Mouse (Mus musculus) layer of hippocampus, adult 6 months (tissue): Measurements from ENCODE around the gene Ptgs2. TPM values are rescaled to one million over a fixed set of nuclear protein-coding genes. Genes with fewer than 3 reads are reported as not detected.

ENCODE experiments used
- long read RNA-seq, 2 experiments: library from polyadenylated mRNA; unstranded; transcript quantifications; one replicate each; pipeline ENCODE4 v2.0.0; 2019 to 2020
- microRNA-seq: library from miRNA; unstranded; fragments of <30 nt; microRNA quantifications from one replicate; pipeline ENCODE4 v1.2.0, GENCODE M21; 2020
- polyA plus RNA-seq: library from polyadenylated mRNA; unstranded; fragments of <200 nt; fragmentation: Nextera tagmentation; gene quantifications from 2 replicates; pipeline ENCODE4 v1.2.3, GENCODE M21; 2021

Gene Ptgs2
- 7.9 and 8.8 TPM in 2 replicates for polyA plus RNA-seq
- long read RNA-seq, experiment 1, full-length matches to known transcripts, result 13 of 20 reads
- long read RNA-seq, experiment 1, partial matches to known transcripts, result 4 of 20 reads
- long read RNA-seq, experiment 1, other reads (novel, unspliced or antisense), result 3 of 20 reads
- long read RNA-seq, experiment 2, full-length matches to known transcripts, result 43 of 44 reads
- long read RNA-seq, experiment 2, partial matches to known transcripts, result 1 of 44 reads
- long read RNA-seq, experiment 2, other reads (novel, unspliced or antisense), result 0 of 44 reads

GRCm38 (mm10) chr1:150099790-150100333 lies at the start of gene Ptgs2:
Ptgs2 (plus strand) TSS chr1:150100031.

Small RNAs within 50 kb of the gene (microRNA-seq; reads per million reads assigned to microRNA genes)
- gene Gm44329, result not detected

Other genes with a start within 250 kb of the Ptgs2 start
- gene Pla2g4a, start 138.7 kb upstream of the Ptgs2 start, polyA plus RNA-seq, result 2.2 TPM in 2 replicates
- not detected in 2 replicates for gene Pdc, start 219.4 kb downstream of the Ptgs2 start, polyA plus RNA-seq